Mouse (Mus musculus) bone marrow macrophage, adult 2 months (primary cell): ENCODE measurements around the gene Mettl27.

Source experiments
- CTCF ChIP-seq: IDR thresholded peaks from 2 replicates; pipeline ENCODE4 v1.5.1; 2012; ENCODE audit warnings: low read depth, mild to moderate bottlenecking, low read length, moderate library complexity
- POLR2A ChIP-seq: IDR thresholded peaks from 2 replicates; pipeline ENCODE4 v1.6.1; 2012; ENCODE audit warnings: mild to moderate bottlenecking, low read depth, low read length, borderline replicate concordance

- no peak for TF ChIP-seq POLR2A
- TF ChIP-seq CTCF: no peak
Measured at GRCm38 (mm10) chr5:134960430-134960829, 28.3 kb downstream of the Mettl27 start.
